Mouse (Mus musculus) limb, embryonic 13.5 days (tissue): ENCODE data around the gene Ncor1. TPM values are rescaled to one million over a fixed set of nuclear protein-coding genes. Genes with fewer than 3 reads are reported as not detected.

Experiments
- ATAC-seq: fragments of 200-750 bp; cut with Nextera tagmentation; 2 replicates; pipeline ENCODE4 v1.8.0; 2017; ENCODE audit warnings: low read depth, moderate number of reproducible peaks, moderate TSS enrichment; ENCODE audit not compliant: low FRiP score
- H3K27ac ChIP-seq: fragments of 300-500 bp; sonication (generic); 2 replicates; pipeline ENCODE4 v1.5.1; 2015; ENCODE audit warnings: inconsistent platforms, mild to moderate bottlenecking, moderate library complexity
- H3K27me3 ChIP-seq: fragments of 300-500 bp; sonication (generic); 2 replicates; pipeline ENCODE4 v1.6.1; 2015; ENCODE audit warnings: mild to moderate bottlenecking, inconsistent platforms
- H3K36me3 ChIP-seq: fragments of 300-500 bp; sonication (generic); 2 replicates; pipeline ENCODE4 v1.6.1; 2015; ENCODE audit warnings: inconsistent platforms, mild to moderate bottlenecking, moderate library complexity
- H3K4me1 ChIP-seq: fragments of 300-500 bp; sonication (generic); 2 replicates; pipeline ENCODE4 v1.6.1; 2015; ENCODE audit warnings: inconsistent platforms
- H3K4me2 ChIP-seq: fragments of 300-500 bp; sonication (generic); replicated peaks from 2 replicates; pipeline ENCODE4 v1.6.1; 2015; ENCODE audit warnings: inconsistent platforms, mild to moderate bottlenecking, moderate library complexity
- H3K4me3 ChIP-seq: fragments of 300-500 bp; sonication (generic); 2 replicates; pipeline ENCODE4 v1.5.1; 2015; ENCODE audit warnings: moderate library complexity, mild to moderate bottlenecking, inconsistent platforms
- H3K9ac ChIP-seq: fragments of 300-500 bp; sonication (generic); 2 replicates; pipeline ENCODE4 v1.6.1; 2015; ENCODE audit warnings: mild to moderate bottlenecking, inconsistent platforms
- H3K9me3 ChIP-seq: fragments of 300-500 bp; sonication (generic); 2 replicates; pipeline ENCODE4 v1.6.1; 2016; ENCODE audit warnings: inconsistent platforms
- WGBS: fragments of 180-500 bp; shearing (Covaris S2); methylation state at CpG from one replicate; pipeline ENCODE4 v1.1.7; 2015; 5-methylcytosine and 5-hydroxymethylcytosine counted together
- polyA plus RNA-seq: library from polyadenylated mRNA; unstranded; fragments of >200 nt; fragmentation: Nextera tagmentation; extraction: Ambion mirVana; gene quantifications from 2 replicates; pipeline ENCODE4 v1.2.1, GENCODE M21; 2015

Ncor1 gene
- polyA plus RNA-seq, 1 experiment from 2014 or later: 173 TPM

DNA sequence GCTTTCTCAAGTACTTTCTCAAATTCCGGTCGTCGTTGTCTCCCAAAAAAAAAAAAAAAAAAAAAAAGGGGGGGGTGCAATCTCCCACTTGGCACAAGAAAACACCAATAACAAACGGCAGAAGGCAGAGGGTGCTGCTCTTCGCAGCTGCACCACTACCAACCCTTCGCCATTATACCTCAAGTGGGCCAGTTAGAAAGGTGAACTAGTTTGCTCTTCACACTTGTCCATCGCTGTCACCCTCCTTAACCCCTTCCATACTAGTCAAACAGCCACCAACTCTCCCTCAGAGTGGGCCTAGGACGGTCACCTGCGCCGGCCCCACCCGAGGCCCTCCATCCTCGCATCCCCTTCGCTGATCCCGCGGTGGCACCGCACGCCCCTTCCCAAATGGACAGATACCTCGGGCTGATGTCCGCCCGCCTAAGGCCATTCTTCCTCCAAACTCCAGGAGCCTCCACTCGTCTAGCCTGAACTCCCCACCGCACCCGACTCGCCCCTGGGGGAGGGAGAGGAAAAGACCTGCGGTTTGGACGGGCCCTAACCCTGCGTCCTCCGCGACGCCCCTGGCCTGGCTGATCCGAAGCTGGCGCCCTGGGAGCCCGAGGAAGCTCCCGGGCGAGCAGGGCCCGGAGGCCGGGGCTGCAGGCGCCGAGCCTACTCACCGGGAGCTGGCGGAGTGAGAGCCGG, 1.7 kb downstream of the Ncor1 start:
- H3K27me3 ChIP-seq: no peaks in the 10 kb centered on the region
- peak overlapping the region; percentile 99 for H3K9ac ChIP-seq
- peak; percentile 62 for ATAC-seq
- no peaks in the 10 kb centered on the region for H3K9me3 ChIP-seq
- peak overlapping the region; percentile 88 for H3K4me3 ChIP-seq
- no peaks in the 10 kb centered on the region for H3K36me3 ChIP-seq
- peak overlapping the region; percentile 79 for H3K4me2 ChIP-seq
- WGBS: under 1% methylated on average over 41 of the region's 42 CpGs
- H3K4me1 ChIP-seq: peaks cover 18% of the 10 kb centered on the region
- peak overlapping the region; percentile 97 for H3K27ac ChIP-seq

- Histone ChIP-seq H3K27ac (no peak overlapping the region), H3K27me3 (no peaks in the 10 kb centered on the region), H3K36me3 (no peaks in the 10 kb centered on the region; the same call in 1 of the 2 replicates), H3K4me3 (peak overlapping the region; percentile 88), H3K4me1 (peaks cover 18% of the 10 kb centered on the region), H3K4me2 (peak overlapping the region; percentile 79), H3K9me3 (no peaks in the 10 kb centered on the region), H3K9ac (peak overlapping the region; percentile 99)
- 10% methylated on average over 3 of the region's 3 CpGs for whole genome bisulfite sequencing
- ATAC-seq: no peak
Observed at GRCm38 (mm10) chr11:62456021-62456482, 2.3 kb downstream of the Ncor1 start.

- Histone ChIP-seq H3K9ac (no peak overlapping the region), H3K36me3 (peaks cover 7% of the 10 kb centered on the region), H3K27ac (no peak overlapping the region), H3K4me2 (peak overlapping the region; percentile 79), H3K9me3 (no peaks in the 10 kb centered on the region), H3K4me3 (peak overlapping the region; percentile 88; the same call in 1 of the 2 replicates), H3K4me1 (peaks cover 18% of the 10 kb centered on the region), H3K27me3 (no peaks in the 10 kb centered on the region)
- WGBS: 67% methylated on average over 1 of the region's 1 CpGs
- ATAC-seq: no peak
Observed at GRCm38 (mm10) chr11:62455193-62455592, 3.1 kb downstream of the Ncor1 start.

- H3K9ac ChIP-seq: no peak overlapping the region
- H3K27me3 ChIP-seq: no peaks in the 10 kb centered on the region
- no peak overlapping the region for H3K27ac ChIP-seq
- no peak for ATAC-seq
- H3K4me2 ChIP-seq: no peak overlapping the region
- no peak overlapping the region for H3K4me3 ChIP-seq
- H3K9me3 ChIP-seq: no peaks in the 10 kb centered on the region
- H3K36me3 ChIP-seq: peaks cover 24% of the 10 kb centered on the region
- H3K4me1 ChIP-seq: no peaks in the 10 kb centered on the region
- 93% methylated on average over 6 of the region's 6 CpGs for WGBS
Observed at GRCm38 (mm10) chr11:62448971-62449370, 9.4 kb downstream of the Ncor1 start.

GRCm38 (mm10) chr11:62445799-62446198, 12.5 kb downstream of the Ncor1 start:
- H3K27me3 ChIP-seq: no peaks in the 10 kb centered on the region
- H3K4me3 ChIP-seq: no peak overlapping the region
- WGBS: 94% methylated on average over 3 of the region's 3 CpGs
- H3K9ac ChIP-seq: no peak overlapping the region
- no peak overlapping the region for H3K4me2 ChIP-seq
- ATAC-seq: no peak
- peaks cover 26% of the 10 kb centered on the region for H3K36me3 ChIP-seq
- no peaks in the 10 kb centered on the region for H3K4me1 ChIP-seq
- no peak overlapping the region for H3K27ac ChIP-seq
- H3K9me3 ChIP-seq: no peaks in the 10 kb centered on the region

GRCm38 (mm10) chr11:62440670-62441315, 17.5 kb downstream of the Ncor1 start:
- Histone ChIP-seq H3K27me3 (no peaks in the 10 kb centered on the region), H3K4me3 (no peak overlapping the region), H3K36me3 (peaks cover 25% of the 10 kb centered on the region), H3K27ac (no peak overlapping the region), H3K9ac (no peak overlapping the region), H3K4me1 (no peaks in the 10 kb centered on the region), H3K4me2 (no peak overlapping the region), H3K9me3 (no peaks in the 10 kb centered on the region)
- WGBS: 97% methylated on average over 9 of the region's 9 CpGs
- no peak for ATAC-seq

- Histone ChIP-seq H3K4me1 (no peaks in the 10 kb centered on the region), H3K9me3 (no peaks in the 10 kb centered on the region), H3K36me3 (peaks cover 55% of the 10 kb centered on the region), H3K4me2 (no peak overlapping the region), H3K27ac (no peak overlapping the region), H3K27me3 (no peaks in the 10 kb centered on the region), H3K9ac (no peak overlapping the region), H3K4me3 (no peak overlapping the region)
- ATAC-seq: no peak
- 87% methylated on average over 2 of the region's 2 CpGs for WGBS
Observed at GRCm38 (mm10) chr11:62432211-62432610, 26.1 kb downstream of the Ncor1 start.

DNA sequence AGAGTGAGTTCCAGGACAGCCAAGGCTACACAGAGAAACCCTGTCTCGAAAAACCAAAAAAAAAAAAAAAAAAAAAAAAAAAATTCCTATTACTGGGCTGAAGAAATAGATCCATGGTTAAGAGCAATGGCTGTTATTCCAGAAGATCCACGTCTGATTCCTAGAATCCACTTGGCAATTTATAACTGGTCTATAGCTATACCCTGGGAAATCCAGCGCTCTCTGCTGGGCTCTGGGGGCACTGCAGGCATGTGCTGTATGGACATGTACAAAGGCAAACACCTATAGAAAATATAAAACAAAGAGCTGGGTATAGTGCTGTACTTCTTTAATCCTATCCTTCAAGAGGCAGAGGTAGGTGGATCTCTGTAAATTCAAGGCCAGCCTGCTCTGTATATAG, 31.2 kb downstream of the Ncor1 start:
- WGBS: 84% methylated on average over 2 of the region's 3 CpGs
- Histone ChIP-seq H3K9ac (no peak overlapping the region), H3K27ac (no peak overlapping the region), H3K27me3 (no peaks in the 10 kb centered on the region), H3K36me3 (peaks cover 54% of the 10 kb centered on the region), H3K4me2 (no peak overlapping the region), H3K9me3 (no peaks in the 10 kb centered on the region), H3K4me1 (no peaks in the 10 kb centered on the region), H3K4me3 (no peak overlapping the region)
- no peak for ATAC-seq

DNA sequence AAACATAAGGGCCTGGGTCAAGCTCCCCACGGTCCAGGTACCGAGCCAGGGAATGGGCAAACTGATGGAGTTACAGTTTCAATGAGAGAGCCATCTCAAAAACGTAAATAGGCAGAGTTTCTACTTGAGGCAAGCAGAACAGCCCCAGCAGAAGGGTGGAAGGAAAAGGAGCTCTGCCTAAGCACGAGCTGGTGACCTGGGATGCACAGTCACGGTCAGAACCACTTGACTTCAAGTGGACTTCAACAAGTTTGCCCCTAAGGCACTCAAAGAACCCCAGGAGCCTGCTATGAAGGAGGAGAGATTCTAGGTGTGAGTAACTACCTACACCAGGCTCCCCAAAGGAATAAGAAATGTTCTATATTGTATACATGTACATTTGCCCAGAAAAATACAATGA, 32.1 kb downstream of the Ncor1 start:
- Histone ChIP-seq H3K4me2 (no peak overlapping the region), H3K4me1 (no peaks in the 10 kb centered on the region), H3K27me3 (no peaks in the 10 kb centered on the region), H3K27ac (no peak overlapping the region), H3K9me3 (no peaks in the 10 kb centered on the region), H3K4me3 (no peak overlapping the region), H3K9ac (no peak overlapping the region), H3K36me3 (peaks cover 54% of the 10 kb centered on the region)
- 88% methylated on average over 5 of the region's 5 CpGs for WGBS
- no peak for ATAC-seq

GRCm38 (mm10) chr11:62424525-62424924, 33.8 kb downstream of the Ncor1 start:
- ATAC-seq: no peak
- Histone ChIP-seq H3K4me2 (no peak overlapping the region), H3K9ac (no peak overlapping the region), H3K27me3 (no peaks in the 10 kb centered on the region), H3K4me1 (no peaks in the 10 kb centered on the region), H3K9me3 (no peaks in the 10 kb centered on the region), H3K36me3 (peaks cover 50% of the 10 kb centered on the region), H3K4me3 (no peak overlapping the region), H3K27ac (no peak overlapping the region)
- WGBS: 74% methylated on average over 2 of the region's 2 CpGs

DNA sequence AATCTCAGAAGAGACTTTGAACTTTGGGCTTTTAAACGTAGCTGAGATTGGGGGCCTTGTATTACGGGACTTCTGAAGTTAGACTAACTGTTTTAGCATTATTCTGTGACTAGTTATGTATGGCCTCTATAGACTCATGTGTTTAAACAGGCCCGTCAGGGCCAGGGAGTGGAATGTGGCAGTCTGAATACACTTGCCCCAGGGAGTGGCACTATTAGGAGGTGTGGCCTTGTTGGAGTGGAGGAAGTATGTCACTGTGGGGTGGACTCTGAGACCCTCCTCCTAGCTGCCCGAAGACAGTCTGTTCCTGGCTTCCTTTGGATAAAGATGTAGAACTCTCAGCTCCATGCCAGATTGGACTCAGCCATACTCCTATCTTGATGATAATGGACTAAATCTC, 43.3 kb downstream of the Ncor1 start:
- no peak overlapping the region for H3K27ac ChIP-seq
- H3K9ac ChIP-seq: no peak overlapping the region
- no peaks in the 10 kb centered on the region for H3K27me3 ChIP-seq
- no peak for ATAC-seq
- no peak overlapping the region for H3K4me2 ChIP-seq
- 91% methylated on average over 4 of the region's 4 CpGs for WGBS
- no peak overlapping the region for H3K4me3 ChIP-seq
- no peaks in the 10 kb centered on the region for H3K9me3 ChIP-seq
- no peaks in the 10 kb centered on the region for H3K4me1 ChIP-seq
- H3K36me3 ChIP-seq: peaks cover 61% of the 10 kb centered on the region

- no peak overlapping the region for H3K9ac ChIP-seq
- no peaks in the 10 kb centered on the region for H3K27me3 ChIP-seq
- no peak overlapping the region for H3K4me3 ChIP-seq
- H3K27ac ChIP-seq: no peak overlapping the region
- WGBS: 98% methylated on average over 1 of the region's 1 CpGs
- no peaks in the 10 kb centered on the region for H3K9me3 ChIP-seq
- no peak overlapping the region for H3K4me2 ChIP-seq
- ATAC-seq: no peak
- no peaks in the 10 kb centered on the region for H3K4me1 ChIP-seq
- H3K36me3 ChIP-seq: peaks cover 49% of the 10 kb centered on the region
Observed at GRCm38 (mm10) chr11:62409611-62410010, 48.7 kb downstream of the Ncor1 start.
